Mouse (Mus musculus): ENCODE results near the gene Rhbdl3.

DNA sequence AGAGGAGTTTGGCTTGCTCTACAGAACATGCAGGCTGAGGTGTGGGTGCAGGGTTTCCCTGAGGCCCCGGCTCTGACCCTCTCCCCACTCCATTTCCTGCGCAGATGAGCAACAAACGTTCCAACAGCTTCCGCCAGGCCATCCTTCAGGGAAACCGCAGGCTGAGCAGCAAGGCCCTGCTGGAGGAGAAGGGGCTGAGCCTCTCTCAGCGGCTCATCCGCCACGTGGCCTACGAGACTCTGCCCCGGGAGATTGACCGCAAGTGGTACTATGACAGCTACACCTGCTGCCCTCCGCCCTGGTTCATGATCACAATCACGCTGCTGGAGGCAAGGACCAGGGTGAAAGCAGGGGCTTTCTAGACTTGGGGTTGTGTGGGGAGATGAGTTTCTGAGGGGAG lies 22.5 kb downstream of the Rhbdl3 start:
- no peak for TF ChIP-seq E2F4 (IDR thresholded peaks at IDR 0.05; ENCODE audit: insufficient read depth)
- TF ChIP-seq POLR2A (IDR thresholded peaks at IDR 0.05; ENCODE audit: insufficient read length, low read depth): no peak
- TF ChIP-seq TCF12 (IDR thresholded peaks at IDR 0.05; ENCODE audit: insufficient read depth, poor library complexity, severe bottlenecking): no peak
- TF ChIP-seq MYOD1 (IDR thresholded peaks at IDR 0.05; ENCODE audit: control insufficient read depth in 1 of 3, insufficient read length in 2 of 3, low read depth in 2 of 3): no peak
- no peak for TF ChIP-seq MAX (IDR thresholded peaks at IDR 0.05; ENCODE audit: low read depth)
- no peak for TF ChIP-seq REST (IDR thresholded peaks at IDR 0.05; ENCODE audit: insufficient read depth, insufficient read length)
- TF ChIP-seq CEBPB (IDR thresholded peaks at IDR 0.05; ENCODE audit: insufficient read depth, poor library complexity, severe bottlenecking): no peak
- TF ChIP-seq USF1 (IDR thresholded peaks at IDR 0.05; ENCODE audit: low read depth): no peak

Data from myocyte (in vitro differentiated cells).